Mouse (Mus musculus): ENCODE data around the gene Rpl10. TPM values are rescaled to one million over a fixed set of nuclear protein-coding genes. Genes with fewer than 3 reads are reported as not detected.

Gene Rpl10
- polyA plus RNA-seq (2012; rRNA removed), result 2,380 and 2,941 TPM in 2 replicates

GRCm38 (mm10) chrX:74270062-74270901, at the start of gene Rpl10:
TSS of gene Rpl10 (plus strand) at chrX:74270812.
- peak; percentile 66 for DNase-seq (ENCODE audit: low spot score)

- no peak for DNase-seq (ENCODE audit: low spot score)
These were observed 40.6 kb upstream of the Rpl10 start for GRCm38 (mm10) chrX:74230038-74230437.

- DNase-seq (ENCODE audit: low spot score), result peak; percentile 17
These were observed 37.4 kb upstream of the Rpl10 start for GRCm38 (mm10) chrX:74233196-74233595.

- DNase-seq (ENCODE audit: low spot score), result no peak
These were observed 30.3 kb upstream of the Rpl10 start for GRCm38 (mm10) chrX:74240332-74240731.

- DNase-seq (ENCODE audit: low spot score), result no peak
These were observed 27.2 kb upstream of the Rpl10 start for GRCm38 (mm10) chrX:74243396-74243795.

- DNase-seq (ENCODE audit: low spot score), result no peak
These were observed 26.8 kb upstream of the Rpl10 start for GRCm38 (mm10) chrX:74243807-74244206.

- no peak for DNase-seq (ENCODE audit: low spot score)
These were observed 26.0 kb upstream of the Rpl10 start for GRCm38 (mm10) chrX:74244614-74245083.

GRCm38 (mm10) chrX:74245107-74245506, 25.5 kb upstream of the Rpl10 start:
- DNase-seq (ENCODE audit: low spot score), result no peak

- DNase-seq (ENCODE audit: low spot score), result no peak
These were observed 24.9 kb upstream of the Rpl10 start for GRCm38 (mm10) chrX:74245687-74246086.

GRCm38 (mm10) chrX:74246213-74246681, 24.4 kb upstream of the Rpl10 start:
- DNase-seq (ENCODE audit: low spot score), result peak; percentile 63

- no peak for DNase-seq (ENCODE audit: low spot score)
These were observed 23.9 kb upstream of the Rpl10 start for GRCm38 (mm10) chrX:74246693-74247092.

GRCm38 (mm10) chrX:74248651-74249050, 22.0 kb upstream of the Rpl10 start:
- peak; percentile 36 for DNase-seq (ENCODE audit: low spot score)

- peak; percentile 60 for DNase-seq (ENCODE audit: low spot score)
These were observed 21.0 kb upstream of the Rpl10 start, which contains the start of gene Flna for GRCm38 (mm10) chrX:74249615-74250014. TSS of gene Flna (minus strand) at chrX:74249820.

- peak; percentile 75 for DNase-seq (ENCODE audit: low spot score)
These were observed 16.3 kb upstream of the Rpl10 start, which contains the start of gene Emd for GRCm38 (mm10) chrX:74254153-74254887. TSS of gene Emd (plus strand) at chrX:74254687.

GRCm38 (mm10) chrX:74254888-74255565, 15.6 kb upstream of the Rpl10 start:
- peak; percentile 44 for DNase-seq (ENCODE audit: low spot score)

- no peak for DNase-seq (ENCODE audit: low spot score)
These were observed 12.9 kb upstream of the Rpl10 start for GRCm38 (mm10) chrX:74257746-74258145.

GRCm38 (mm10) chrX:74269736-74270061, 913 bp upstream of the Rpl10 start:
- no peak for DNase-seq (ENCODE audit: low spot score)

GRCm38 (mm10) chrX:74270902-74271551, 415 bp downstream of the Rpl10 start:
- DNase-seq (ENCODE audit: low spot score), result no peak

GRCm38 (mm10) chrX:74273422-74274322, 3.1 kb downstream of the Rpl10 start:
- no peak for DNase-seq (ENCODE audit: low spot score)

- DNase-seq (ENCODE audit: low spot score), result no peak
These were observed 7.3 kb downstream of the Rpl10 start for GRCm38 (mm10) chrX:74277916-74278315.
